Mouse (Mus musculus) gastrocnemius, adult 18-20 months (tissue): ENCODE results near the gene Lasp1. TPM values are rescaled to one million over a fixed set of nuclear protein-coding genes. Genes with fewer than 3 reads are reported as not detected.
A peak's percentile ranks its signal among the peaks of the same experiment; 100 is the strongest.
"Not testable (repeated sequence)": the region's sequence is repeated elsewhere in the genome, so short reads cannot be mapped to it uniquely, and the experiment has no call there.

ENCODE experiments used
- DNase-seq: peaks from one replicate; pipeline ENCODE4 v3.0.0; 2021; ENCODE audit warnings: low spot score
- long read RNA-seq, 2 experiments: library from polyadenylated mRNA; stranded (forward); transcript quantifications; one replicate each; pipeline ENCODE4 v2.0.0; 2021
- total RNA-seq, 2 experiments: library from RNA; stranded (reverse); gene quantifications; 2 replicates each; pipeline ENCODE4 v1.2.3; 2021

Lasp1 gene
- 10 to 100 TPM; 10.0 to 19.2 TPM for total RNA-seq
- long read RNA-seq, experiment 1, transcript Lasp1-201 (7 exons, 3,540 nt): major isoform, 7 of 12 reads
- long read RNA-seq, experiment 1, partial matches to known transcripts: 0 of 12 reads
- long read RNA-seq, experiment 1, other reads (novel, unspliced or antisense): 5 of 12 reads
- long read RNA-seq, experiment 2, transcript Lasp1-201 (7 exons, 3,540 nt): major isoform, 12 of 15 reads
- long read RNA-seq, experiment 2, partial matches to known transcripts: 0 of 15 reads
- long read RNA-seq, experiment 2, other reads (novel, unspliced or antisense): 2 of 15 reads

GRCm38 (mm10) chr11:97798782-97799145 lies at the start of gene Lasp1:
TSS of gene Lasp1 (plus strand) at chr11:97799000.
- peak; percentile 89 for DNase-seq

GRCm38 (mm10) chr11:97753277-97753676 lies 45.5 kb upstream of the Lasp1 start:
- no peak for DNase-seq

- no peak for DNase-seq
Measured at GRCm38 (mm10) chr11:97758125-97758524, 40.7 kb upstream of the Lasp1 start.

- no peak for DNase-seq
Measured at GRCm38 (mm10) chr11:97758942-97759341, 39.9 kb upstream of the Lasp1 start.

GRCm38 (mm10) chr11:97761638-97762037 lies 37.2 kb upstream of the Lasp1 start:
- DNase-seq: no peak

- peak; percentile 96 for DNase-seq
Measured at GRCm38 (mm10) chr11:97766154-97766881, 32.5 kb upstream of the Lasp1 start, which contains the start of gene Cwc25. TSS of gene Cwc25 (minus strand) at chr11:97766556.

- DNase-seq: peak; percentile 19
Measured at GRCm38 (mm10) chr11:97769704-97770103, 29.1 kb upstream of the Lasp1 start.

GRCm38 (mm10) chr11:97771410-97771809 lies 27.4 kb upstream of the Lasp1 start:
- DNase-seq: no peak

GRCm38 (mm10) chr11:97775186-97775585 lies 23.6 kb upstream of the Lasp1 start:
- no peak for DNase-seq

GRCm38 (mm10) chr11:97775808-97776496 lies 22.8 kb upstream of the Lasp1 start, which contains the start of gene 1700001P01Rik:
TSS of gene 1700001P01Rik (minus strand) at chr11:97775918.
- DNase-seq: no peak

- no peak for DNase-seq
Measured at GRCm38 (mm10) chr11:97776497-97777128, 22.2 kb upstream of the Lasp1 start.

- DNase-seq: no peak
Measured at GRCm38 (mm10) chr11:97777129-97777529, 21.7 kb upstream of the Lasp1 start.

GRCm38 (mm10) chr11:97778918-97779317 lies 19.9 kb upstream of the Lasp1 start:
- no peak for DNase-seq

GRCm38 (mm10) chr11:97779968-97780701 lies 18.7 kb upstream of the Lasp1 start:
- no peak for DNase-seq

- no peak for DNase-seq
Measured at GRCm38 (mm10) chr11:97781478-97781831, 17.3 kb upstream of the Lasp1 start.

GRCm38 (mm10) chr11:97781832-97782563 lies 16.8 kb upstream of the Lasp1 start, which contains the start of gene Rpl23:
TSS of gene Rpl23 (minus strand) at chr11:97782437.
- DNase-seq: peak; percentile 99

- DNase-seq: no peak
Measured at GRCm38 (mm10) chr11:97782564-97782895, 16.3 kb upstream of the Lasp1 start.

- DNase-seq: no peak
Measured at GRCm38 (mm10) chr11:97787961-97788360, 10.8 kb upstream of the Lasp1 start.

- DNase-seq: no peak
Measured at GRCm38 (mm10) chr11:97789727-97790126, 9.1 kb upstream of the Lasp1 start.

- not testable (repeated sequence) for DNase-seq
Measured at GRCm38 (mm10) chr11:97790778-97791438, 7.9 kb upstream of the Lasp1 start.
